Mouse (Mus musculus) limb, embryonic 13.5 days (tissue): ENCODE measurements around the gene Gm5475. TPM values are rescaled to one million over a fixed set of nuclear protein-coding genes. Genes with fewer than 3 reads are reported as not detected.

Experiments used
- ATAC-seq: fragments of 200-750 bp; cut with Nextera tagmentation; 2 replicates; pipeline ENCODE4 v1.8.0; 2017; ENCODE audit warnings: low read depth, moderate number of reproducible peaks, moderate TSS enrichment; ENCODE audit not compliant: low FRiP score
- H3K27ac ChIP-seq: fragments of 300-500 bp; sonication (generic); 2 replicates; pipeline ENCODE4 v1.5.1; 2015; ENCODE audit warnings: inconsistent platforms, mild to moderate bottlenecking, moderate library complexity
- H3K27me3 ChIP-seq: fragments of 300-500 bp; sonication (generic); 2 replicates; pipeline ENCODE4 v1.6.1; 2015; ENCODE audit warnings: mild to moderate bottlenecking, inconsistent platforms
- H3K36me3 ChIP-seq: fragments of 300-500 bp; sonication (generic); 2 replicates; pipeline ENCODE4 v1.6.1; 2015; ENCODE audit warnings: inconsistent platforms, mild to moderate bottlenecking, moderate library complexity
- H3K4me1 ChIP-seq: fragments of 300-500 bp; sonication (generic); 2 replicates; pipeline ENCODE4 v1.6.1; 2015; ENCODE audit warnings: inconsistent platforms
- H3K4me2 ChIP-seq: fragments of 300-500 bp; sonication (generic); replicated peaks from 2 replicates; pipeline ENCODE4 v1.6.1; 2015; ENCODE audit warnings: inconsistent platforms, mild to moderate bottlenecking, moderate library complexity
- H3K4me3 ChIP-seq: fragments of 300-500 bp; sonication (generic); 2 replicates; pipeline ENCODE4 v1.5.1; 2015; ENCODE audit warnings: moderate library complexity, mild to moderate bottlenecking, inconsistent platforms
- H3K9ac ChIP-seq: fragments of 300-500 bp; sonication (generic); 2 replicates; pipeline ENCODE4 v1.6.1; 2015; ENCODE audit warnings: mild to moderate bottlenecking, inconsistent platforms
- H3K9me3 ChIP-seq: fragments of 300-500 bp; sonication (generic); 2 replicates; pipeline ENCODE4 v1.6.1; 2016; ENCODE audit warnings: inconsistent platforms
- WGBS: fragments of 180-500 bp; shearing (Covaris S2); methylation state at CpG from one replicate; pipeline ENCODE4 v1.1.7; 2015; 5-methylcytosine and 5-hydroxymethylcytosine counted together
- polyA plus RNA-seq: library from polyadenylated mRNA; unstranded; fragments of >200 nt; fragmentation: Nextera tagmentation; extraction: Ambion mirVana; gene quantifications from 2 replicates; pipeline ENCODE4 v1.2.1, GENCODE M21; 2015

The Gm5475 gene
- polyA plus RNA-seq, 1 experiment from 2014 or later: 0.05 TPM

DNA sequence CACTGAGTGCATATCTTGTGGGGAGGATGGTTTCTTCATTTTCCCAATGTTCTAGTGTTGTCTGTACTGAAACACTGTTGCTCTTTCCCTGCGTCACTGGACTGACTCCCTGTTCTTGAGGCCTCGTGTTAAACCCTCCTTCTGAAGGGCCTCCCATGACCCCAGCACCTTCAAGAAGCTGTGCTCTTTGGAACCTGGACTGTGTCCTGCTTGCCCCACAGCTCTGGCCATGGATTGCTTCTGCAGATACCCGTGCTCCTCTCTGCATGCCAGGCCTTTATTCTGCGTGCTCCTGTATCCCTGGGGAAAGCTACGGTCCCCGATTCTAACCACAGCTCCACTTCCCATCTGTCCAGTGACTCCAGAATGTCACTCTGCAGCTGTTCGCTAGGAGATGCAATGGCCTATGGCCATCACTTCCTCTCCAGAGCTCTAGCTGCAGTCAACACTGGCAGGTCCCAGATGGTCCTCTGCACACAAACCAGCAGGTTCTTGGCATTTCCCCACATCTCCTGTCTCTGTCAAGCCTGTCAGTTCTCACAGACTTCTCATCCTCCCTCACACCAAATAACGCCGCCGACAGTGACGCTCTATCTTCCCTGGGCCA, 8.1 kb downstream of the Gm5475 start:
- Histone ChIP-seq H3K36me3 (no peaks in the 10 kb centered on the region), H3K4me3 (no peak overlapping the region), H3K27ac (no peak overlapping the region), H3K4me1 (peaks cover 5% of the 10 kb centered on the region; the same call in 1 of the 2 replicates), H3K9me3 (no peaks in the 10 kb centered on the region), H3K4me2 (no peak overlapping the region), H3K9ac (no peak overlapping the region), H3K27me3 (peaks cover 5% of the 10 kb centered on the region; the same call in 1 of the 2 replicates)
- no peak for ATAC-seq
- WGBS: 77% methylated on average over 11 of the region's 11 CpGs

- Histone ChIP-seq H3K4me2 (no peak overlapping the region), H3K36me3 (no peaks in the 10 kb centered on the region), H3K27me3 (no peaks in the 10 kb centered on the region), H3K9me3 (no peaks in the 10 kb centered on the region), H3K27ac (no peak overlapping the region), H3K9ac (no peak overlapping the region), H3K4me1 (peaks cover 4% of the 10 kb centered on the region; the same call in 1 of the 2 replicates), H3K4me3 (no peak overlapping the region)
- 67% methylated on average over 4 of the region's 4 CpGs for WGBS
- ATAC-seq: no peak
These were observed 11.3 kb downstream of the Gm5475 start for GRCm38 (mm10) chr15:100433234-100433633.

GRCm38 (mm10) chr15:100436112-100436511, 14.2 kb downstream of the Gm5475 start:
- no peak for ATAC-seq
- H3K4me3 ChIP-seq: no peak overlapping the region
- 79% methylated on average over 4 of the region's 4 CpGs for WGBS

DNA sequence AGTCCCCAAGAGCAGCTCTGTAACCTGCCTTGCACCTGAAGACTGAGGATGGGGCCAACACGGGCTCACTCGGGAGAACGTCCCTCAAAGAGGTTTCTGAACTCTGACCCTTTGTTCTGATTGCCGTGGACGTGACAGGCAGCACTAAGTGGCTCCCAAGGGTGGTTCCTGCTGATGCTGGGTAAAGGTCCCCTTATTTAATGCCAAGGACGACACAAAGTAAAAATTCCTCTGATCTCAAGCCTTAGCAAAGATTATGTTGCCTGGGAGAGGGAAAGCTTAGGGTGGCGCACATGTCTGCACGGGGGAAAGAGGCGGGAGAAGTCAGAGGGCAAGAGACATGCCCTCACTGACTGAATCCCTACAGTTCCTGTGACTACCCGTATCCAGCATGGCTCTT, 14.6 kb downstream of the Gm5475 start:
- H3K27me3 ChIP-seq: no peaks in the 10 kb centered on the region
- WGBS: 73% methylated on average over 10 of the region's 10 CpGs
- no peak overlapping the region for H3K9ac ChIP-seq
- no peak for ATAC-seq
- H3K4me1 ChIP-seq: no peaks in the 10 kb centered on the region
- H3K4me3 ChIP-seq: no peak overlapping the region
- no peak overlapping the region for H3K27ac ChIP-seq
- H3K9me3 ChIP-seq: no peaks in the 10 kb centered on the region
- H3K36me3 ChIP-seq: no peaks in the 10 kb centered on the region
- H3K4me2 ChIP-seq: no peak overlapping the region

More at GRCm38 (mm10) chr15:100436112-100436511, 14.2 kb downstream of the Gm5475 start:
- Histone ChIP-seq H3K27ac (no peak overlapping the region), H3K4me1 (no peaks in the 10 kb centered on the region), H3K36me3 (no peaks in the 10 kb centered on the region), H3K27me3 (no peaks in the 10 kb centered on the region), H3K9me3 (no peaks in the 10 kb centered on the region), H3K4me2 (no peak overlapping the region), H3K9ac (no peak overlapping the region)

- WGBS: 8% methylated on average over 20 of the region's 31 CpGs
- peak; percentile 96 for ATAC-seq
- peak overlapping the region; percentile 86 for H3K27ac ChIP-seq
These were observed 21.4 kb downstream of the Gm5475 start for GRCm38 (mm10) chr15:100443126-100443922.

DNA sequence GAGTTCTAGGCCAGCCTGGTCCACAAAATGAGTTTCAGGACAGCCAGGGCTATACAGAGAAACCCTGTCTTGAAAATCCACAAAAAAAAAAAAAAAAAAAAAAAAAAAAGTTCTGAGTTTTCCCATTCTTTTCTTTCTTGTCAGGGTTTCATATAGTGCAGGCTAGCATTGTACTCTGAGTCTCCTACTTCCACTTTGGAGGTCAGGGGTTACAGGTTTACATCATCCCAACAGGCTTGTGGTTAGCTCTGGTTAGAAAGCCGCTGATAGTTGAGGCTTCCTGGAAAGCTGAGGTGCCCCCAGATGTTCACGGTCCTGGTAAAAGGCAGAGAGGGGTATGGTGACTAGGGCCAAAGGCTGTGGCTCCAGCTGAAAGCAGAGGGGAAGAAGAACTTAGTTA, 24.9 kb downstream of the Gm5475 start:
- no peak for ATAC-seq
- H3K4me2 ChIP-seq: no peak overlapping the region
- H3K9ac ChIP-seq: no peak overlapping the region
- H3K36me3 ChIP-seq: no peaks in the 10 kb centered on the region
- H3K27me3 ChIP-seq: no peaks in the 10 kb centered on the region
- WGBS: 69% methylated on average over 2 of the region's 2 CpGs
- H3K4me1 ChIP-seq: peaks cover 15% of the 10 kb centered on the region
- no peak overlapping the region for H3K27ac ChIP-seq
- no peak overlapping the region for H3K4me3 ChIP-seq
- H3K9me3 ChIP-seq: no peaks in the 10 kb centered on the region

More at GRCm38 (mm10) chr15:100443126-100443922, 21.4 kb downstream of the Gm5475 start:
- no peaks in the 10 kb centered on the region for H3K9me3 ChIP-seq
- H3K9ac ChIP-seq: peak overlapping the region; percentile 65
- H3K4me2 ChIP-seq: peak overlapping the region; percentile 70
- peaks cover 8% of the 10 kb centered on the region; the same call in 1 of the 2 replicates for H3K4me1 ChIP-seq
- H3K36me3 ChIP-seq: no peaks in the 10 kb centered on the region
- H3K4me3 ChIP-seq: peak overlapping the region; percentile 47
- no peaks in the 10 kb centered on the region for H3K27me3 ChIP-seq

- H3K27me3 ChIP-seq: no peaks in the 10 kb centered on the region
- no peak for ATAC-seq
- peaks cover 15% of the 10 kb centered on the region for H3K4me1 ChIP-seq
- 73% methylated on average over 4 of the region's 4 CpGs for WGBS
- H3K4me3 ChIP-seq: no peak overlapping the region
- H3K4me2 ChIP-seq: no peak overlapping the region
- no peak overlapping the region for H3K27ac ChIP-seq
- no peaks in the 10 kb centered on the region for H3K9me3 ChIP-seq
- no peaks in the 10 kb centered on the region for H3K36me3 ChIP-seq
- no peak overlapping the region for H3K9ac ChIP-seq
These were observed 26.6 kb downstream of the Gm5475 start for GRCm38 (mm10) chr15:100448572-100448971.

- Histone ChIP-seq H3K9me3 (no peaks in the 10 kb centered on the region), H3K27me3 (no peaks in the 10 kb centered on the region), H3K27ac (no peak overlapping the region), H3K9ac (no peak overlapping the region), H3K4me2 (no peak overlapping the region), H3K4me1 (peaks cover 7% of the 10 kb centered on the region), H3K4me3 (no peak overlapping the region), H3K36me3 (no peaks in the 10 kb centered on the region)
- ATAC-seq: no peak
- 88% methylated on average over 3 of the region's 3 CpGs for WGBS
These were observed 27.5 kb downstream of the Gm5475 start for GRCm38 (mm10) chr15:100449495-100449894.

GRCm38 (mm10) chr15:100451245-100451644, 29.3 kb downstream of the Gm5475 start:
- Histone ChIP-seq H3K36me3 (no peaks in the 10 kb centered on the region), H3K27ac (no peak overlapping the region), H3K9ac (no peak overlapping the region), H3K4me3 (no peak overlapping the region), H3K9me3 (no peaks in the 10 kb centered on the region), H3K27me3 (no peaks in the 10 kb centered on the region), H3K4me2 (no peak overlapping the region), H3K4me1 (peaks cover 7% of the 10 kb centered on the region)
- 52% methylated on average over 16 of the region's 16 CpGs for WGBS
- ATAC-seq: no peak

GRCm38 (mm10) chr15:100452486-100452885, 30.5 kb downstream of the Gm5475 start:
- no peaks in the 10 kb centered on the region for H3K27me3 ChIP-seq
- H3K9ac ChIP-seq: no peak overlapping the region
- H3K4me1 ChIP-seq: peaks cover 7% of the 10 kb centered on the region
- no peak overlapping the region for H3K4me3 ChIP-seq
- no peak for ATAC-seq
- 82% methylated on average over 11 of the region's 11 CpGs for WGBS
- no peak overlapping the region for H3K27ac ChIP-seq
- H3K36me3 ChIP-seq: no peaks in the 10 kb centered on the region
- H3K9me3 ChIP-seq: no peaks in the 10 kb centered on the region
- H3K4me2 ChIP-seq: no peak overlapping the region

DNA sequence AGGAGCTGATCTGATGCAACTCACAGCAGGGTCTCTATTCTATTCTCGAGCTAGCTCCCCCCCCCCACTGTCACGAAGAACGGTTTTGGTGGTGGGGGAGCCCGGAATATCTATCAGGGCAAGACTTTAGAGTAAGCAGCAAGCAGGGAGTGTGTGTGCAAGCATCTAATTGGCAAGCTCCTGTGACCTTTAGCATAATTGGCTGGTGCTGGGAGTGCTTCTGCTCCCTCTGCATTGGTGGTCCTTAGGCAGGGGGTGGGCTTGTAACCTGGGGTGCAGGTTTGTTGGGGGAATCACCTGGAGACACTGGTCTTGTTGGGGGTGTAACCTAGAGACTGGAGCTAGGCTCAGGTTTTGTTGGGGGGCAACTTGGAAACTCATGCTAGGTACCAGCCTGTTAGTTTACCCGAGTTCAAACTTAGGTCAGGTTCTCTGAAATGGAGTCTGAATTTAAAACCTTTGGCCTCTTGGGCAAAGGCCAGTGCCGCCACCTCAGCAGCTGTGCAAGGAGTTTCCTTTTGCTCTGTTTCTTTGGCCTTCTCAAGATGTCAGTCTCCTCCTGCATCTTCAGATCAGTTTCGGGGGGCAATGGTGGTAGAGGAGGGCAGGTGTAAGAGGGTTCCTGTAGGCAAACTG, 34.5 kb downstream of the Gm5475 start:
- ATAC-seq: no peak
- H3K27me3 ChIP-seq: peaks cover 11% of the 10 kb centered on the region
- no peak overlapping the region for H3K9ac ChIP-seq
- H3K9me3 ChIP-seq: no peaks in the 10 kb centered on the region
- peaks cover 3% of the 10 kb centered on the region; the same call in 1 of the 2 replicates for H3K4me1 ChIP-seq
- no peak overlapping the region for H3K4me2 ChIP-seq
- 63% methylated on average over 7 of the region's 7 CpGs for WGBS
- no peak overlapping the region for H3K4me3 ChIP-seq
- H3K36me3 ChIP-seq: no peaks in the 10 kb centered on the region
- no peak overlapping the region for H3K27ac ChIP-seq

- H3K27ac ChIP-seq: no peak overlapping the region
- H3K36me3 ChIP-seq: no peaks in the 10 kb centered on the region
- H3K4me2 ChIP-seq: peak overlapping the region; percentile 38; the same call in 1 of the 2 replicates
- 7% methylated on average over 17 of the region's 17 CpGs for WGBS
- peaks cover 11% of the 10 kb centered on the region for H3K27me3 ChIP-seq
- H3K9me3 ChIP-seq: no peaks in the 10 kb centered on the region
- peak; percentile 66; the same call in 1 of the 2 replicates for ATAC-seq
- peaks cover 3% of the 10 kb centered on the region; the same call in 1 of the 2 replicates for H3K4me1 ChIP-seq
- H3K9ac ChIP-seq: no peak overlapping the region
- H3K4me3 ChIP-seq: no peak overlapping the region
These were observed 35.4 kb downstream of the Gm5475 start for GRCm38 (mm10) chr15:100457340-100457739.
